Mouse (Mus musculus): ENCODE measurements around the gene Tyk2.

The Tyk2 gene

GRCm38 (mm10) chr9:21115105-21115504 is 15.9 kb downstream of the Tyk2 start:
- no peak for DNase-seq (ENCODE audit: low read depth in 2 of 2, low spot score in 2 of 2)

GRCm38 (mm10) chr9:21114190-21114589 is 16.9 kb downstream of the Tyk2 start:
- DNase-seq (ENCODE audit: low read depth in 2 of 2, low spot score in 2 of 2), result no peak

- DNase-seq (ENCODE audit: low read depth in 2 of 2, low spot score in 2 of 2), result no peak
Measured at GRCm38 (mm10) chr9:21113751-21114150, 17.3 kb downstream of the Tyk2 start.

- DNase-seq (ENCODE audit: low read depth in 2 of 2, low spot score in 2 of 2), result no peak
Measured at GRCm38 (mm10) chr9:21107607-21108237, 23.3 kb downstream of the Tyk2 start.

- no peak for DNase-seq (ENCODE audit: low read depth in 2 of 2, low spot score in 2 of 2)
Measured at GRCm38 (mm10) chr9:21105760-21106564, 25.1 kb downstream of the Tyk2 start.

GRCm38 (mm10) chr9:21104814-21105213 is 26.2 kb downstream of the Tyk2 start:
- no peak for DNase-seq (ENCODE audit: low read depth in 2 of 2, low spot score in 2 of 2)

GRCm38 (mm10) chr9:21102076-21102475 is 29.0 kb downstream of the Tyk2 start:
- no peak for DNase-seq (ENCODE audit: low read depth in 2 of 2, low spot score in 2 of 2)

GRCm38 (mm10) chr9:21100447-21101161 is 30.4 kb downstream of the Tyk2 start:
- no peak for DNase-seq (ENCODE audit: low read depth in 2 of 2, low spot score in 2 of 2)

- DNase-seq (ENCODE audit: low read depth in 2 of 2, low spot score in 2 of 2), result no peak
Measured at GRCm38 (mm10) chr9:21097793-21098192, 33.2 kb downstream of the Tyk2 start.

GRCm38 (mm10) chr9:21095958-21096357 is 35.1 kb downstream of the Tyk2 start:
- DNase-seq (ENCODE audit: low read depth in 2 of 2, low spot score in 2 of 2), result no peak

GRCm38 (mm10) chr9:21093423-21093822 is 37.6 kb downstream of the Tyk2 start:
- no peak for DNase-seq (ENCODE audit: low read depth in 2 of 2, low spot score in 2 of 2)

- DNase-seq (ENCODE audit: low read depth in 2 of 2, low spot score in 2 of 2), result peak; percentile 93 to 94
Measured at GRCm38 (mm10) chr9:21091707-21092320, 39.2 kb downstream of the Tyk2 start, which contains the start of the genes Gm38431 and Raver1. Gm38431 (minus strand) TSS chr9:21091997. Raver1 (minus strand) TSS chr9:21092008.

- no peak for DNase-seq (ENCODE audit: low read depth in 2 of 2, low spot score in 2 of 2)
Measured at GRCm38 (mm10) chr9:21090972-21091706, 39.9 kb downstream of the Tyk2 start.

GRCm38 (mm10) chr9:21090537-21090936 is 40.5 kb downstream of the Tyk2 start:
- DNase-seq (ENCODE audit: low read depth in 2 of 2, low spot score in 2 of 2), result no peak

- DNase-seq (ENCODE audit: low read depth in 2 of 2, low spot score in 2 of 2), result no peak
Measured at GRCm38 (mm10) chr9:21083324-21083723, 47.7 kb downstream of the Tyk2 start.

- no peak for DNase-seq (ENCODE audit: low read depth in 2 of 2, low spot score in 2 of 2)
Measured at GRCm38 (mm10) chr9:21081127-21081526, 49.9 kb downstream of the Tyk2 start.

- DNase-seq (ENCODE audit: low read depth in 2 of 2, low spot score in 2 of 2), result no peak
Measured at GRCm38 (mm10) chr9:21075625-21076024, 55.4 kb downstream of the Tyk2 start.

GRCm38 (mm10) chr9:21074173-21074572 is 56.9 kb downstream of the Tyk2 start:
- no peak for DNase-seq (ENCODE audit: low read depth in 2 of 2, low spot score in 2 of 2)

- peak; percentile 65 to 76 for DNase-seq (ENCODE audit: low read depth in 2 of 2, low spot score in 2 of 2)
Measured at GRCm38 (mm10) chr9:21073044-21073840, 57.8 kb downstream of the Tyk2 start, which contains the start of the genes Gm49373 and Fdx1l. Gm49373 (minus strand) TSS chr9:21073096. Fdx1l (minus strand) TSS chr9:21073614.

GRCm38 (mm10) chr9:21072641-21073040 is 58.4 kb downstream of the Tyk2 start:
- DNase-seq (ENCODE audit: low read depth in 2 of 2, low spot score in 2 of 2), result no peak

Data from CD8-positive naive resting alpha-beta T cell, adult 2 months (primary cell).